Mouse (Mus musculus): ENCODE data around the gene 9130213A22Rik. TPM values are rescaled to one million over a fixed set of nuclear protein-coding genes. Genes with fewer than 3 reads are reported as not detected.
"Not testable (repeated sequence)": the region's sequence is repeated elsewhere in the genome, so short reads cannot be mapped to it uniquely, and the experiment has no call there.

9130213A22Rik gene
- total and polyA plus RNA-seq, 2 experiments from 2014 or later = 0.62 to 0.69 TPM

- H3K4me2 ChIP-seq (ENCODE audit: low read depth) = peak overlapping the region; percentile 87
- H3K27ac ChIP-seq (ENCODE audit: low read depth, low read length) = peak overlapping the region; percentile 88
- peaks cover 27% of the 10 kb centered on the region for H3K4me1 ChIP-seq (ENCODE audit: insufficient read depth)
- ATAC-seq (no peak), DNase-seq (no peak)
- no peaks in the 10 kb centered on the region for H3K9me3 ChIP-seq (ENCODE audit: low read length)
- H3K36me3 ChIP-seq (ENCODE audit: insufficient read depth) = peaks cover 27% of the 10 kb centered on the region
- TF ChIP-seq CTCF (IDR thresholded peaks at IDR 0.05; ENCODE audit: low read depth) = no peak
- peak overlapping the region; percentile 58 for H3K4me3 ChIP-seq (ENCODE audit: low read depth, low read length)
- H3K27me3 ChIP-seq (ENCODE audit: insufficient read depth, low read length) = no peaks in the 10 kb centered on the region
- WGBS = 17% methylated on average over 8 of the region's 8 CpGs
- peak overlapping the region; percentile 69; the same call in 1 of the 2 replicates for H3K9ac ChIP-seq
Measured at GRCm38 (mm10) chr11:69098039-69098761, 24.2 kb downstream of the 9130213A22Rik start.

GRCm38 (mm10) chr11:69096987-69097900, 25.1 kb downstream of the 9130213A22Rik start:
- DNase-seq (peak; percentile 86), ATAC-seq (no peak)
- Histone ChIP-seq H3K9me3 (ENCODE audit: low read length) (no peaks in the 10 kb centered on the region), H3K9ac (peak overlapping the region; percentile 69), H3K4me1 (ENCODE audit: insufficient read depth) (peaks cover 27% of the 10 kb centered on the region), H3K27ac (ENCODE audit: low read depth, low read length) (peak overlapping the region; percentile 88), H3K27me3 (ENCODE audit: insufficient read depth, low read length) (no peaks in the 10 kb centered on the region), H3K4me2 (ENCODE audit: low read depth) (peak overlapping the region; percentile 87), H3K4me3 (ENCODE audit: low read depth, low read length) (peak overlapping the region; percentile 33), H3K36me3 (ENCODE audit: insufficient read depth) (peaks cover 21% of the 10 kb centered on the region)
- no peak for TF ChIP-seq CTCF (IDR thresholded peaks at IDR 0.05; ENCODE audit: low read depth)
- WGBS = 2% methylated on average over 29 of the region's 29 CpGs

GRCm38 (mm10) chr11:69096360-69096986, 25.9 kb downstream of the 9130213A22Rik start:
- Histone ChIP-seq H3K9me3 (ENCODE audit: low read length) (no peaks in the 10 kb centered on the region), H3K4me3 (ENCODE audit: low read depth, low read length) (peak overlapping the region; percentile 42), H3K9ac (peak overlapping the region; percentile 69), H3K4me1 (ENCODE audit: insufficient read depth) (peaks cover 27% of the 10 kb centered on the region), H3K27ac (ENCODE audit: low read depth, low read length) (peak overlapping the region; percentile 88), H3K4me2 (ENCODE audit: low read depth) (peak overlapping the region; percentile 87), H3K27me3 (ENCODE audit: insufficient read depth, low read length) (no peaks in the 10 kb centered on the region), H3K36me3 (ENCODE audit: insufficient read depth) (peaks cover 20% of the 10 kb centered on the region)
- DNase-seq (no peak), ATAC-seq (no peak)
- TF ChIP-seq CTCF (IDR thresholded peaks at IDR 0.05; ENCODE audit: low read depth) = no peak
- 10% methylated on average over 9 of the region's 9 CpGs for WGBS

DNA sequence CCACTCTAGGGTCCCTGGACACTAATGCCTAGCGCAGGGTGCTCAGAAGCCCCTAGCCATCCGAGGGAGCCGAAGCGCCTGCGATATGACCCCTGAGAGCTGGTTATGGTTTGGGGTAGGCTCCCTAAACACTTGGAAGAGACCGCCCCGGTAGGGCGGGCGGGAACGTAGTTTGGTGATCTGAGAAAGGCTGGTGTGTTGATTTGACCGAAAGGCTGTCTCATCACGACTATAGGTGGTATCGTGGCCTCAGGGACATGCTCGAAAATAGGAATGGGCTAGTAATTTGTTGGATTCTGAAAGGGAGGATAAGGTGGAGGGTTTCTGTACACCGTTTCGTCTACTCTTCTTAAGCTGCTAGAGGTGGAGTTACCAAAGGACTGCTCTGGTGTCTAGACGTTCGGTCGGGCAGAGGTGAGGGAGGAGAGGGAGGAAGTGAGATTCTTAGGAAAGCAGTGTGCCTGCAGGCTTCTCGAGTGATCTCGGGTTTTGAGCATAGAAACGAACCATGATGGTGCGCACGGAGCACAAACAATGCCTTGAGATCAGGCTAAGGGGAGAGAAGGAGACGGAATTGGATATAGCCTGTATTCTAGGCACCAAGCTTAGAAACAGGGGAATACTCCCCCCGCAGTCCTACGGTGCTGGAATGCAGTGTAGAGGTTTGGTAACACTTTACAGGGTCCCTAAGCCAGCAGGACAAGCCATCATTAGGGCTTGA, 26.7 kb downstream of the 9130213A22Rik start:
- peak overlapping the region; percentile 69 for H3K9ac ChIP-seq
- H3K4me1 ChIP-seq (ENCODE audit: insufficient read depth) = peaks cover 27% of the 10 kb centered on the region
- DNase-seq (no peak), ATAC-seq (no peak)
- no peaks in the 10 kb centered on the region for H3K27me3 ChIP-seq (ENCODE audit: insufficient read depth, low read length)
- H3K27ac ChIP-seq (ENCODE audit: low read depth, low read length) = peak overlapping the region; percentile 88
- no peaks in the 10 kb centered on the region for H3K9me3 ChIP-seq (ENCODE audit: low read length)
- H3K4me3 ChIP-seq (ENCODE audit: low read depth, low read length) = peak overlapping the region; percentile 42
- 1% methylated on average over 27 of the region's 27 CpGs for WGBS
- H3K4me2 ChIP-seq (ENCODE audit: low read depth) = peak overlapping the region; percentile 87
- TF ChIP-seq CTCF (IDR thresholded peaks at IDR 0.05; ENCODE audit: low read depth) = no peak
- H3K36me3 ChIP-seq (ENCODE audit: insufficient read depth) = peaks cover 21% of the 10 kb centered on the region

DNA sequence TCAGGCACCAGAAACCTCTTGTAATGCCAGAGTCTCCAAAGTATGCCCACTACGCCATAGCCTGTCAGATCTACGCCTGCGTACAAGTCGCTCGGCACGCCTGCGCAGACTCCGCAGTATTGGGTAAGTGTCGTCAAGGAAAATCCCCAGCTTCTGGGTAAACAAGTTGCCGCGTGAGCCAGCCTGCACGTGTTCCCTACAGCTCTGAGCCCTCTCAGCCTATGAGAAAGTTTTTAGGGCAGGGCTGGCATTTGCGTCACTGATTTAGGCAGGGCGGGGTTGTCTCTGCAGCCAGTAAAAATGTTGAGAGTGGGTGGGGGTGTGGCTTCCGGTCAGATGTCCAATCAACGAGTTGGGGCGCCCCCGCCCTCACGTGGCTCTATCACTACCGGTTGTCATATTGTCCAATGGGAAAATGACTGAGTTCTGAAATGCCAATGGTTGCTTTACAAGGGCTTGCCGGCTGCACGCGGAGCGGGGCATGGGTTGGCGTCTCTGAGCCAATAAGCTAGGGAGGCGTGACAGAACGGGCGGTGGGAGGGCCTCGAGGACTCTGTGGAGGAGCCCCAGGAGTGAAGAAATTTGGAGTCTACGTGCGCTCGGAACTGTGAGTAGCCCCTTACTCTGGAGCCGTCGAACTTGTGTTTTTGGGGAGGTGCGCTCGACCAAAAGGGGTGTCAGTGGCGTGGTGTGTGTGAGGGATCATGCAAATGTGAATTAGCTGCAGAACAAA, 27.5 kb downstream of the 9130213A22Rik start, which contains the start of gene Per1:
Gene Per1 (plus strand): TSS at position 521 of the 733 bp plus-strand sequence.
- Histone ChIP-seq H3K4me2 (ENCODE audit: low read depth) (peak within 1 kb of the TSS; percentile 87), H3K27ac (ENCODE audit: low read depth, low read length) (peak within 1 kb of the TSS; percentile 90), H3K36me3 (ENCODE audit: insufficient read depth) (peaks cover 19% of the 10 kb centered on the region), H3K27me3 (ENCODE audit: insufficient read depth, low read length) (no peaks in the 10 kb centered on the region), H3K4me3 (ENCODE audit: low read depth, low read length) (peak within 1 kb of the TSS; percentile 42), H3K9me3 (ENCODE audit: low read length) (no peaks in the 10 kb centered on the region), H3K9ac (peak within 1 kb of the TSS; percentile 69), H3K4me1 (ENCODE audit: insufficient read depth) (peaks cover 32% of the 10 kb centered on the region)
- no peak; the same call in 1 of the 2 replicates for TF ChIP-seq CTCF (IDR thresholded peaks at IDR 0.05; ENCODE audit: low read depth)
- 2% methylated on average over 37 of the region's 37 CpGs for WGBS
- ATAC-seq (peak; percentile 95), DNase-seq (peak; percentile 99)

DNA sequence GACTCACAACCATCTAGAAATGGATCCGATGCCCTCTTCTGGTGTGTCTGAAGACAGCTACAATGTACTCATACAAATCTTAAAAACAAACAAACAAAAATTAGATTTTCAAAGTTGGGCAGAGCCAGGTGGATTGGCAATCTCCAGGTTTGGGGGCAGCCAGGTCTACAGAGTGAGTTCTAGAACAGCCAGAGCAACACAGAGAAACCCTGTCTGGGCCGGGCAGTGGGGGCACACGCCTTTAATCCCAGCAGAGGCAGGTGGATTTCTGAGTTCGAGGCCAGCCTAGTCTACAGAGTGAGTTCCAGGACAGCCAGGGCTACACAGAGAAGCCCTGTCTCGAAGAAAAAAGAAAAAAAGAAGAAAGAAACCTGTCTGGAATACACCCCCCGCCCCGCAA, 28.5 kb downstream of the 9130213A22Rik start:
- WGBS = 90% methylated on average over 7 of the region's 7 CpGs
- Histone ChIP-seq H3K4me1 (ENCODE audit: insufficient read depth) (peaks cover 41% of the 10 kb centered on the region), H3K36me3 (ENCODE audit: insufficient read depth) (peaks cover 19% of the 10 kb centered on the region)
- not testable (repeated sequence) for H3K27ac ChIP-seq (ENCODE audit: low read depth, low read length); H3K27me3 ChIP-seq (ENCODE audit: insufficient read depth, low read length); H3K4me2 ChIP-seq (ENCODE audit: low read depth); H3K4me3 ChIP-seq (ENCODE audit: low read depth, low read length); DNase-seq; H3K9me3 ChIP-seq (ENCODE audit: low read length); ATAC-seq; H3K9ac ChIP-seq
